Mouse (Mus musculus) mature B cell (primary cell): Measurements from ENCODE around the gene Lactb.

Experiments used
- in situ Hi-C: fragments of 300-500 bp; cut with MboI; formaldehyde crosslinking; loops from 2 replicates; pipeline ENCODE4 v1.14.3; 2019

The Lactb gene

DNA sequence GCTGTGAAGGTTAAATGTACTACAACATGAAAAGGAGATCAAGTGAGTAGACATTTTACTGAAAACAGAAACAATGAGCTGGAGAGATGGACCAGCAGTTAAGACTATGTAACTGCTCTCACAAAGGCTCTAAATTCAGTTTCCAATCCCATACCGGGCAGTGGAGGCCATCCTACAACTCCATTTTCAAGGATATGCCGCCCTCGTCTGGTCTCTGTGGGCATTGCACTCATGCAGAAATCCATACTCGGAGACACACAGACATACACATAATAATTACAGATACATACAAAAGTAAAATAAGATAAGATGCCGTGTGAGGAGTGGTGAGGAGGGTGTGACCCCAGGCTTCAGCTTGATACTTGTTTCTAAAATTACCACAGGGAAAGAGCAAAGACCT is 5.2 kb upstream of the Lactb start:
- in situ Hi-C loops: no loop called here

DNA sequence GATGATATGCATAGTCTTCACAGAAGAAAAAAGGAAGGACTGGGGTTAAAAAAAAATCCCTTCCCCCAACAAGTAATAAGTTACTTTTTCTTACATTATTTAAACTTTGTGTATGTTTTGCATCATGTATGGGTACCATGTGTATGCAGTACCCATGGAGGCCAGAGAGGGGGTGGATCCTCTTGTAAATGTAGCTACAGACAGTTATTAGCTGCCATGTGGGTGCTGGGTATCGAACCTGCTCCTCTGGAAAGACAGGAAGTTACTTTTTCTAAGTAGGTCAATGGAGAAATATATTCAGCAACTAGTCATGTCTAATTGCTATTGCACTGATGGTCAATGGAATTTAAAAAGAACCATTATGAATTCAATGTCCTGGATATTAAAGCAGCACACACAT is 3.2 kb upstream of the Lactb start:
- in situ Hi-C loops: no loop called here

DNA sequence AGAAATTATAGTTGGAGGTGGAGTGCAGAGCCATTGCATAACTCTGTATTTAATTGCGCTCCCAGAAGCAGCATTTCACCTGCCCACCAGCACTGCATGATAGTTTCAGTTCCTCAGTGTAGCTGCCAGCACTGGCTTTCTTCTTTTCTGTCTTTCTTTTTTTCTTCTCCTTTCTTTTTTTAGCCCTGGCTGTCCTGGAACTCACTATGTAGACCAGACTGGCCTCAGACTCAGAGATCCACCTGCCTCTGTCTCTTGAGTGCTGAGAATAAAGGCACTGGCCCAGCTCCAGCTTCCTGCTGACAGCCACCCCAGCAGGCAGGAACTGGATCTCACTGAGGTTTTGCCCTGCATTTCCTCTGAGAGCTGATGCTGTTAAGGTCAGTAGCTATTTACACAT is 2.7 kb upstream of the Lactb start:
- in situ Hi-C loops: no loop called here

DNA sequence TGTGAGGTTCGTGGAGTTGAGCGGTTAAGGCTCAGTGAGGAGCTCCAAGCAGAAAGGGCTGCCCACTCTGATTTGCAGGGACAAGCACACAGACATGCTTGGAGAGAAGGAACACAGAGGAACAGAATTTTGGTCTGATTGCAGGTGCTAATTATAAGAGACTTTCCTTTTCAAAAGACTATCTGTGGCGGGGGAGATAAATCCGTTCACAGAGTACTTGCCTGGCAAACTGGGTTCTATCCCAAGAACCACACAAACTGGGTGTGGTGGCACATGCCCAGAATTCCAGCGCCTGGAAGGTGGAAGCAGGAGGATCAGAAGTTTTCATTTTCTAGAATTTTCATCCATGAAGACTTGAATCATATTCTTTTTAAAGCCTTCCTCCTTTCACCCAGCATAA is 1.8 kb upstream of the Lactb start:
- in situ Hi-C loops: no loop called here

DNA sequence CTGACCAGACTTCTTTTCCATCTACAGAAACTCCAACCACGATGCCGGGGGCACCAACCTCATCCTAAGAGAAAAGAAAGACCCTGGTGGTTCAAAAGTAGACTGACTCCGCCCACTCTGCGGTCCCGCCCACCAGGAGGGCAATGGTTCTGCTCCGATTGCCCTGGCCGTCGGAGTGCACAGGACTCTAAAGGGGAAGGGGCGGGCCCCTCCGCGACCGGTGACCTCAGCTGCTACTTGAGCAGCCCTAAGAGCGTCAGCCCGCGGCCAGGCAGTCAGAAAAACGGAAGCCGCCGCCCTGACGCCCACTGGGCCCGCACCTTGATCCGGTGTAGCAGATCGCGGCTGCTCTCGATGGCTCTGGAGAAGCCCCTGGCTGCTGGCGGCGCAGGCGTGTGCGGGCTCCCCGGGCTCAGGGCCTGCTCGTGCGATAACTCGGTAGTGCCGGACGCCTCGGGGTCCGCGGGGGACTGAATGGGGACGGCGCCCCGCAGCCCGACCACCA is 511 bp downstream of the Lactb start:
- in situ Hi-C loops: no loop called here

DNA sequence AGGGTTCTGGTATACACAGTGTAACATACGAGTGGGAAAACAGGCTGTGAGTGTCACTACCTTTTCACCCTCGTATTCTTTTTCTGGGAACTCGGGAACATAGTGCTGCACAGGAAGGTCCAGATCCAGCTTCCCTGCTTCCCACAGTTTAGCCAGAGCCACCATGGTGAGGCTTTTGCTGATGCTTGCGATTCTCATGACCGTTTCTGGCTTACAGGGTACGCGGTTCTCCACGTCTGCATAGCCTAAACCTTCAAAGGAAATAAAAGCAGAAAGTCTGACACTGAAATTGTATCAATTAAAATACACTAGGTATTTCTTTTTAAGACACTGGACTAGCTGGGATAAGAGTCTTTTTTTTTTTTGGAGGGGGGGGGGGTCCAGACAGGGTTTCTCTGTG is 4.2 kb downstream of the Lactb start:
- in situ Hi-C loops: no loop called here

DNA sequence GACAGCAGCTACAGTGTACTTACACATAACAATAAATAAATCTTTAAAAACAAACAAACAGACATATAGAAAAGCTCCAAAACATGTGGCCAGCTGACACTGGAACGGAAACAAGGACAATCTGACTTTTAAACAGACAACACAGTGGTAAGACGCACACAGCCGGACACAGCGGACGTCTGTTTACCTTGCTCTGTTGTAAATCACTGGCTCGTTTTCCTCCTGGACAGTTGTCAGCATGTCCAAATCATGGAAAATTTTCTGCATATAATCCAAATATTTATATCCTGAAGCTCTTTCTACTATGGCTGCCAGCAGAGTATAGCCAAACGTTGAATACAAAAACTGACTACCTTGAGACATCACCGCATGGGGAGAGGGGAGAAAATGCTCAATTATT is 7.8 kb downstream of the Lactb start:
- in situ Hi-C loops: no loop called here

DNA sequence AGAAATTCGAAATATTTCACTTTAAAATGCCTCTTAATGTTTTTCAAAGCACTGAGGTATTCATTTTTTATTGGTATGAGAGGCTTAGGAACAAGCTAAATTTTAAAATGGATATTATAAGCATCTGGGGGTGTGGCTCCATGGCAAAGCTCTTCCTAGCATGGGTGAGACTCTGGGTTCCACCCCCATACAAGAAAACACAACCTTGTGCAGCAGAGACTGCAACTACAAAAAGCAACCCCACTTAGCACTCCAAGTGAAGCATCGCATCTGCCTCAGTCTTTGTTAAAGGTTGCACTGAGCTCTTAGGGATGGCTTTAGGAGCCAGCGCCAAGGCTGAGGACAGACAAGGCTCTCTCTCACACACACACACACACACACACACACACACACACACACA is 13.8 kb downstream of the Lactb start:
- in situ Hi-C loops: no loop called here

DNA sequence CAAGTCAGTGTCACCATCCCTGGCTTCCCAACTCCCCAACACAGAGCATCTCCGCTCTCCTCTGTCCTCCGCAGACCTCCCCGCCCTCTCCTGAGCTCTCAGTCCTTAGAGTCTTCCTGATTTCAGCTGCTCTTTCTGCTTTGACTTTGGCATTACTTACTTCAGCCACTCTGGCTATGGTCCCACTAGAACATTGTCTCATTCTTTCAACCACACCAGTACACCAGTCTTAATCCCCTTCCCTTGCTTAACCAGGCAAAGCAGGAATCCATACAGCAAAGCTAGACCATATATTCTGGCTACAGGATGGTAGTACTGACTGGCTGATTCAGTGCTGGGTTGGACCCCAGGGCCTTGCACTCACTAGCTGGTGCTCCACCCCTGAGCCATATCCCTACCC is 17.8 kb downstream of the Lactb start:
- in situ Hi-C loops: no loop called here

DNA sequence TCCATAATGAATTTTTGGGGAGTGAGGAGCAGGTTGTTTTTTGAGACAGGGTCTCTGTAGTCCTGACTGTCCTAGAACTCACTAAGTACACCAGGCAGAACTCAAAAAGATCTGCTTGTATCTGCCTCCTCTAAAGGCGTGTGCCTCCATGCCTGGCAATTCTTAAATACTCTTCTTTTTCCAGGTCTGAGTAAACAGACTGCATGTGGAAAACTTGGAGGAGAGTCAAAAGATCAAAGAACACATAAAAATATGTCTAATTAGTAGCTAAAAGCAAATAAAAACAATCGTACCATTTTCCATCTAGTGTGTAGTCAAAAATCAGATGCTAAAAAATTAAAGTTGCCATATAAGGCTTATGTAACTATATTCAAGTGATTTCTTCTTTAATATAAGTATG is 22.4 kb downstream of the Lactb start:
- in situ Hi-C loops: no loop called here

DNA sequence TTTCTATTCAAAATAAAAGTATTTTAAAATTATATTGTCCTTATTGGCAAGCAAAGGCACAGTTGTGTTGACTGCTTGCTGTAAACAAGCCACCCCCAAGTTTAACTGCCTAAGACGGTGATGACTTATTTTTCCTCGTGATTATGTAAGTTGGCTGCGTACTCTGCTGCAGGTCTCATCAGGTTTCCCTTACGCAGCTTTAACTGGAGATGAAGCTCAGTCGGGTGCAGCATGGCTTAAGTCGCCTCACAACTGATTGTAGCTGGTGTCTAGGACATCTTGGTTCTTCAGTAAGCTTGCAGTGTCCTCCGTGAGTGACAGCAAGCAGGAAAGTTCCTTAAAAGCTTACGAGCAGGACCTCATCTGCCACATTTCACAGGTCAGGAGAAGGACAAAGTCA is 23.0 kb downstream of the Lactb start:
- in situ Hi-C loops: no loop called here

DNA sequence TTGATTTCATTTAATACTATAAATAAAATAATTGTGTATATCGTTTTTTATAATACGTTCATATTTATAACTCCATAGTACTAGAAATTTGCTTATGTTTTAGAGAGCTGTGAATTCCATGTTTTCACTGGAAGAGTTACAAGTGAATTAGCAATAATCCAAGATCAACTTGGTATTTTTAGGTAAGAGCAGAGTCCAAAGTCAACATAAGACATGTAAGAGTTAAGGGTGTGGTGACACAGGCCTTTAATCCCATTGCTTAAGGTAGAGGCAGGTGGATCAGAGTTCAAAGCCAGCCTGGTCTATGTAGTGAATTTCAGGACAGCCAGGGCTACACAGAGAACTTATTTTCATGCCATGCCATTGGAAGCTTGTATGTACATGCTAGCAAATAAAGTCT is 26.7 kb downstream of the Lactb start:
- in situ Hi-C loops: no loop called here

DNA sequence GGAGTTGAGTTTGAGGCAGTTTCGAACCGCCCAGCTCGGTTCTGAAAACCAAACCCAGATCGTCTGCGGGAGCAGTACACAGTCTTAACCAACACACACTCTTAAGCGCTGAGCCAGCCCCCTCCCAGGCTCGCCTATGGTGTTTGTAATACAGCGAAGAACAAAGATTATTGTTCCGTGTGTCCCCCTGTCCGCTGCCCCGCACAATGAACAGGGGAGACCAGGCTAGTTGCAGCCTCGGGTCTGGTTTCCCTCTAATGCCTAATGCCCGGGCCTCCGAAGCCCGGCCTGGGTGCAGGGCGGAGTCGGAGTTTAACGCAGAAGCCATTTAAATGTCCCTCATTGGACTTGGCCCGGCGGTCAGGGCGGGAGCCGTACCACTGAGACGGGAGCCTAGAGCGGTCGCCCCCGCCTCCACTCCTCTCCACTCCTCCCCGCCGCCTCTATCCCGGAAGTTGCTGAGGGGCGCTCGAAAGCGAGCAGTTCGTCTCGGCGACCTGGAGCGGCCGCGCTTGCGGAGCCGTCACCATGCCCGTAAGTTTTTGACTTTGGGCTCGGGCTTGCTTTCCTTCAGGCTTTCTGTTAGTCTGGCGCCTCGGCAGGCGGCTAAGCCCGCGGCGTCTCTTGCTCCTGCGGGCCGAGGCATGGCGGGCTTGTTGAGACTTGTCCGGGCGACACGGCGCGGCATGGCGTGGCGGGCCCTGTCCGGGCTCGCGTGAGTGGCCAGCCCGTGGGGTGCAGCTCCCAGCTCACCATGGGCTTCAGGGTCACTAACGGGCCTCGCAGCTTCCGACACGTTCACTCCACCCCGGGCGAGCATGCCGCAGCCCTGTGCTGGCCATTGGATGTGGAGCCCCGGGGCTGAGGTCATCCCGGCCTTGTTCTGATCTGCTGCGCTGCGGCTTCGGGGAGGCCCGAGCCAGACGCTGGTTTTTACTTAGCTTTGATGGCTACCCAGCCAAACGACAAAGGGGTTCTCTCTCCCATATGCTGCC is 29.3 kb downstream of the Lactb start, which contains the start of gene Rps27l:
Gene Rps27l (plus strand): TSS at position 440 of the 995 bp plus-strand sequence.
- in situ Hi-C loops: no loop called here

DNA sequence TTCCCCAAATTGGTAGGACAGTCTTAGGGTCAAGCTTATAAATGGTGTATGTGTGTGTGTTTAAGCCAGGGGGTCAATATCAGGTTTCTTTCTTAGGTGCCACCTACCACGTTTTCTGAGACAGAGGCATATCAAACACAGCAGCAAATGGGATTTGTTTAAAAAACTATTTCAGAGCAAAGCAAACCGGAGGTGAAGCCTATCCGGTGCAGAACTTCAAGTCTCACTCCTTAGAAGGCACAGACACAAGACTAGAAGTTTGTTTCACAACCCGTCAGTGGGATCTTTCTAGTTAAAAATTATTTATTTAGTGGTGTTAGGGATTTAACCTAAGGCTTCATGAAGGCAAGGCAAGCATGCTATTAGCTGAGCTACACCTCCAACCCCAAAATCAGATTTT is 30.1 kb downstream of the Lactb start:
- in situ Hi-C loops: no loop called here

DNA sequence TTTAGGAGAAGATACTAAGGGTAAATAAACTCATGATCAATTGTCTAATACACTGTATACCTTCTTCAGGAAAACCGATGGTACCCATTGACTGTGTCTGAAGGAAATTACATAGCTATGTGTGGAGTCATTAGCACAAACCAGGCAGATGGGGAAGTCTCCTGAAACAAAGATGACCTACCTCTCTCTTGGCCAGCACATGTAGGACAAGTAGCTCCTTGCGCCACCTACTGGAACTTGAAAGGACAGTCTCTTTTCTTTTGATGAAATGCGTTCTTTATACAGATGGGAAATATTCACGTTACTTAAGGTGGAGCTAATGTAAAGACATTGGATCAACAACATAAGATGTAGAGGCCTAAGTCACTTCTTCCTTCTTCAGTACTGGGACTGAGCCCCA is 36.4 kb downstream of the Lactb start:
- in situ Hi-C loops: no loop called here

DNA sequence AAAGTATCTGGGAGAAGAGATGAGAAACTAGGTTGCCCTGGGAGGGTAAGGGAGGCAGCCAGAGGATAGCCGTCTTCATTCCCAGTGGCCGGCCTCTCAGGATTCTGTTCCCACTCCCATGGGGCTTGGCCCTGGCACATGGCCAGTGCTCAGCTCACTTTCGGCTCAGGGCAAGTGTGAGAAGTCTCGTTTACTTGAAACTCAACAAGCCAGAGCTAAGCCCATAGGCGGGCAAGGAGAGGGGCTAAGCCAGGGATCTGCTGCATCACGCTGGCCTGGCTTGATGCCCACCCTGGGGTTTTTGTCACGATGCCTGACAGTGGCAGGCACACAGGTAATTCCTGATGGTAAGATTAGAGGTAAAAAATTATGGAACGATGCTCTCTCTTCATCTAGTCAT is 37.8 kb downstream of the Lactb start:
- in situ Hi-C loops: no loop called here

DNA sequence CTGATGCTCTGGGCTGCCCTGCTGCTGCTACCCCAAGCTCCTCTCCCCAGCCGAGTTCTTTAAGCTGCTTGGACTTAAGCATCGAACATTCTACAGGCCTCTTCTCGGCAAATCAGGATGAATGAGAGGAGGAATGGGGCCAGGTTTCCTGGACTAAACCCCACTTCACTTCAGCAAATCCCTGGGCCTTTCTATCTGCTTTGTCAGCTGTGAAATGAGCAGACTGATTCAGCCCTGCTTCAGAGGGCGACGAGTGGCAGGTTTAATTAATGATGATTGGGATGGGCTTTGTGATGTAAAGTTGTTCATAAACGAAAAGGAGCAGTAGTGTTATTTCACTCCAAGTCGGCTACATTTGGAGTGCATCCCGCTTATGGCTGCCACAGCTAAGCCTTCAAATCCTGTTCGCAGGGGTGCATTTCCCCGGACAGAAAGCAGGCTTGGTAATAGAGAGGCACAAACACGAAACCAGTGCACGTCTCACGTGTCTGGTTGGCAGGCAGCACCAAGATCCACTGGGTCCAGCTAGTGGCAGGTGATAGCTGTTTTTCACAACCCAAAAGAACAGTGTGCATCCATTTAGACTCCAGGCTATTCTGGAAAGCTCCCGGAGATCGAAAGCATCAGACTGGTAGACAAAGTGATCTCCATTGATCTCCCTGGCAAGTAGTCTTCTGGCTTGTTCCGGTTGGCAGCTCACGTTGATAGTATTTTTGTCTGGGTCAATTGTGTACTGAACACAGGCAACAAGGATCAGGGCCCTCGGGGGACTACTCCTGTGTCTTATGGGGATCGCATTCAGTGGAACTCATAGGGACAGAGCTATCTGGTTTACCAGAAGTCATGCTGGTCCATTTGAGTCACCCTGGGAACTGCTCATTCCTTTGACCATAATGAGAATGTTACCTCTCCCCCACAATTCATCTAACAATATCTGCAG is 41.1 kb downstream of the Lactb start:
- in situ Hi-C loops: no loop called here

DNA sequence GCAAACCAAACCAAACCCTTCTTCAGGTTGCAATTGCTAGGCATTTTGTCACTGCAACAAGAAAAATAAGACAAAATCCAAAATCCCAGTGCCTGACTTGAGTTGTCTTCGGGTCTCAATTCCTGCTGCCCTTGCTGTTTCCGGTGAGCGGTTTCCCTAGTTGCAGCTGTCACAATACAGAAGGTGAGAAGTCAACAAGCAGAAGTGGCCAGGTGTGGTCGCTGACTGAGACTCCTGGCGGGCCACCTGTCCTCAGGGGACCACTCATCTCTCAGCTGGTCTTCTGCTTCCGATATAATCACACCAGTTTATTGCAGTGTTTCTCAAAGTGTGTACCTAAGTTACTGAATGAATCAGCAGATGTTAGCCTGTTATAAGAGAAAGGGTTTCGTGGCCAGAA is 44.9 kb downstream of the Lactb start:
- in situ Hi-C loops: no loop called here

DNA sequence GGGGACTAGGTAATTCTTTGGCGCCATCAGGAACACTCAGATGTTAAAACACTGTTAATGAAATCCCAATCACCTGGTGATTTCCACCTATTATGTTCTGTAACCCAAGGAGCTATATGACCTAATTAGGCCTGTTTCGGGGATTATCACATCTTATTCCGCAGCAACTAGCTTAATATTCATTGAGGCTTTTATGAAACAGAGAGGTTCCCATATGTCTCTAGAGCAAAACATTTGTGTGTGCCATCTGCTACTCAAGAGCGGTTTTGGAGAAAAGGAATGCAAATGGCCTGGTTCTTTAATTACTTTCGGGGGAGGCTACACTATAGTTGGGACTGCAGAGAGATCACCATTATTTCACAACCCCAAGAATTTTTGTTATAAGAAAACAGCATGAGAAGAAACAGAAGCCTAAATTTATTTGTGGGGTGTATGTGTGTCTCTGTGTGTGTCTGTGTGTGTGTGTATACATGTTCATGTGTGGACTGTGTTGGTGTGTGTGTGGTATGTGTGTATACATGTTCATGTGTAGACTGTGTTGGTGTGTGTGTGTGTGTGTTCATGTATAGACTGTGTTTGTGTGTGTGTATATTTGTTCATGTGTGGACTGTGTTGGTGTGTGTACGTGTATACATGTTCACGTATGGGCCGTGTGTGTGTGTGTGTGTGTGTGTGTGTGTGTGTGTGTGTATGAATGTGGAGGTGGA is 47.4 kb downstream of the Lactb start:
- in situ Hi-C loops: no loop called here

DNA sequence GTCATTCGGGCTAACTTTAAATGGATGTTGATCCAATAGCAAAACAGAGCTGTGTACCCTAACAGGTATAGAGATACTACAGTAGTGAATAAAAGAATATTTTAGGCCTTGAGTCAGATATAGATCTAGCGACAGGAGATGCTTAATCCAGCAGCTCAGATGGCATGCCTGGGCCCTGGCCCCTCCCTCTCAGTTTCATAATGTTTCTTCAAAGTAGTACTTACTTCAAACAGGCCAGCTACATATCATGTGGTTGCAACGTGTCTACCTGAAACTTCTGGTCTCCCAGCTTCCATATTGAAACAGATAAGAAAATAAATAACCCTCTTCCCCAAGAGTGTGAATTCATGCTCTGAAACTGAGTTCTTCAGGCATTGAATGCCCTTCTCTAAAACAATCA is 49.4 kb downstream of the Lactb start:
- in situ Hi-C loops: no loop called here

DNA sequence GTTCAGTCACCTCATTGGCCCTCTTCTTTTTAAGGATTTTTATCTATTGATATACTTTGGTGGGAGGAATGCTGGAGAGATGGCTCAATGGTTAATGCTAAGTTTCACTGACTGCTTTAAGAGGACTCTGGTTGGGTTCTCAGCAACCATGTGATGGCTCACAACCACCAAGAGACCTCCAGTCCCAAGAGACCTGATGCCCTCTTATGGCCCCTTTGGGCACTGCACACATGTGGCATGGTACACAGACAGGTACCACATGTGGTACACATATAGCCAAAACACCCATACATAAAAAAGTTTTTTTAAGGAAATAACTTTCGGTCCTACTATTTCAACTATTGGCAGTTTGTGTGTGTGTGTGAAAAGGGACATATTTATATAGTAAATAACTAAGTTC is 53.2 kb downstream of the Lactb start:
- in situ Hi-C loops: no loop called here
